Mouse (Mus musculus) neural tube, embryonic 12.5 days (tissue): ENCODE measurements at regions not wholly inside any gene's neighbourhood (a gene's known extent, or its start where the extent isn't known, plus 50 kb on each side); places are given as distances from the start of the nearest gene placed in this dataset.
"Not testable (repeated sequence)": the region's sequence is repeated elsewhere in the genome, so short reads cannot be mapped to it uniquely, and the experiment has no call there.

ENCODE experiments used
- ATAC-seq: fragments of 200-750 bp; cut with Nextera tagmentation; 2 replicates; pipeline ENCODE4 v1.8.0; 2017; ENCODE audit warnings: low read depth, mild to moderate bottlenecking, moderate TSS enrichment, moderate library complexity; ENCODE audit not compliant: low FRiP score
- H3K27ac ChIP-seq: fragments of 300-500 bp; sonication (generic); 2 replicates; pipeline ENCODE4 v1.5.1; 2016
- H3K27me3 ChIP-seq: fragments of 300-500 bp; sonication (generic); replicated peaks from 2 replicates; pipeline ENCODE4 v1.6.1; 2016; ENCODE audit warnings: mild to moderate bottlenecking
- H3K36me3 ChIP-seq: fragments of 300-500 bp; sonication (generic); 2 replicates; pipeline ENCODE4 v1.6.1; 2016; ENCODE audit warnings: mild to moderate bottlenecking
- H3K4me1 ChIP-seq: fragments of 300-500 bp; sonication (generic); 2 replicates; pipeline ENCODE4 v1.6.1; 2016
- H3K4me2 ChIP-seq: fragments of 300-500 bp; sonication (generic); replicated peaks from 2 replicates; pipeline ENCODE4 v1.6.1; 2016; ENCODE audit warnings: mild to moderate bottlenecking
- H3K4me3 ChIP-seq: fragments of 300-500 bp; sonication (generic); 2 replicates; pipeline ENCODE4 v1.5.1; 2016
- H3K9ac ChIP-seq: fragments of 300-500 bp; sonication (generic); 2 replicates; pipeline ENCODE4 v1.6.1; 2016; ENCODE audit warnings: mild to moderate bottlenecking
- H3K9me3 ChIP-seq: fragments of 300-500 bp; sonication (generic); 2 replicates; pipeline ENCODE4 v1.6.1; 2016; ENCODE audit warnings: mild to moderate bottlenecking
- WGBS: fragments of 180-500 bp; shearing (Covaris S2); methylation state at CpG from one replicate; pipeline ENCODE4 v1.1.7; 2016; 5-methylcytosine and 5-hydroxymethylcytosine counted together

DNA sequence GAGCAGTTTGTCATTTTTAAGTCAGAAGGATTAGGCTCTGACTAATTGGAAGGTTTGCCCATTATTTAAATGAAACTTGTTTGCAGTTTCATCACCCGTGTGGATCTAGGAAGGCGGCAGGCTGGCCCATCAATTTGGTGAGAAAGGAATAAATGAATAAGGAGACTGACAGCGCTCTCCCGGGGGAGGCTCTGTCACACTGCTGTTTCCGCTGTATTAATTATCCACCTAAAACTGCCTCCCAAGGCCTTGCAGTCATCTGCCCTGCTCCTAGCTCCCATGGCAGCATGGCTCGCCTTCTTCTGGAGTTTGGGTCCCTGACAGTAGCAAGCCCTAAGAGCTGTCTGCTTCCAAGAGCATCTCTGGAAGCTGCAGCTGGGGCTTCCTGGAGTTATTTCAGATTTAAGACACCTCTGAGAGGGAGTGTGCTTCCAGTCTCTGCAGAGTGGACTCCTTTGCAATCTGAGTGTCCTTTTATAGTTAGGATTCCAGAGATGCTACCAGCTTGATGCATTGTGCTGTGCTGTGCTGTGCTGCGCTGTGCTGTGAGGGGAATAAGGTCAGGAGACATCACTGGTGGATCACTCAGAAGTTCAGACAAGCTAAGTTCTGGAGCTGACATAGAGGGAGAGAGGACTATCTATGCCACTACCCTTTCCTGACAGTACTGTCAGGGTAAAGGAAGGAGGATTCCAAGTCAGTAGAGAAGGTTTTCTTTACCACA, 452.9 kb upstream of the Arid1b start:
- Histone ChIP-seq H3K4me3 (no peak overlapping the region), H3K27me3 (no peaks in the 10 kb centered on the region), H3K4me2 (0 out of 2 replicates have a peak overlapping the region, but pooled peaks have one; percentile 7), H3K36me3 (no peaks in the 10 kb centered on the region), H3K27ac (no peak overlapping the region), H3K9ac (no peak overlapping the region), H3K4me1 (peaks cover 8% of the 10 kb centered on the region), H3K9me3 (no peaks in the 10 kb centered on the region)
- ATAC-seq, result peak; percentile 87
- 30% methylated on average over 7 of the region's 7 CpGs for WGBS

- no peak overlapping the region for H3K9ac ChIP-seq
- H3K4me3 ChIP-seq, result no peak overlapping the region
- no peaks in the 10 kb centered on the region for H3K9me3 ChIP-seq
- no peaks in the 10 kb centered on the region for H3K4me1 ChIP-seq
- no peaks in the 10 kb centered on the region for H3K27me3 ChIP-seq
- ATAC-seq, result no peak
- H3K36me3 ChIP-seq, result no peaks in the 10 kb centered on the region
- no peak overlapping the region for H3K27ac ChIP-seq
- H3K4me2 ChIP-seq, result no peak overlapping the region
- 46% methylated on average over 2 of the region's 2 CpGs for WGBS
Observed at GRCm38 (mm10) chr17:4546579-4546978, 447.6 kb upstream of the Arid1b start.

- not testable (repeated sequence) for H3K4me2 ChIP-seq
- WGBS, result 89% methylated on average over 4 of the region's 4 CpGs
Observed at GRCm38 (mm10) chr17:4553026-4553425, 441.1 kb upstream of the Arid1b start.

GRCm38 (mm10) chr17:4563641-4564040, 430.5 kb upstream of the Arid1b start:
- H3K27me3 ChIP-seq, result no peaks in the 10 kb centered on the region
- no peak overlapping the region for H3K4me3 ChIP-seq
- H3K4me2 ChIP-seq, result no peak overlapping the region
- H3K27ac ChIP-seq, result no peak overlapping the region
- ATAC-seq, result no peak
- no peaks in the 10 kb centered on the region for H3K36me3 ChIP-seq
- H3K9ac ChIP-seq, result no peak overlapping the region
- 84% methylated on average over 3 of the region's 3 CpGs for WGBS
- no peaks in the 10 kb centered on the region for H3K9me3 ChIP-seq
- H3K4me1 ChIP-seq, result no peaks in the 10 kb centered on the region

More at GRCm38 (mm10) chr17:4553026-4553425, 441.1 kb upstream of the Arid1b start:
- not testable (repeated sequence) for H3K27ac ChIP-seq, H3K9ac ChIP-seq, H3K27me3 ChIP-seq, H3K36me3 ChIP-seq, H3K9me3 ChIP-seq, H3K4me3 ChIP-seq, ATAC-seq, H3K4me1 ChIP-seq

DNA sequence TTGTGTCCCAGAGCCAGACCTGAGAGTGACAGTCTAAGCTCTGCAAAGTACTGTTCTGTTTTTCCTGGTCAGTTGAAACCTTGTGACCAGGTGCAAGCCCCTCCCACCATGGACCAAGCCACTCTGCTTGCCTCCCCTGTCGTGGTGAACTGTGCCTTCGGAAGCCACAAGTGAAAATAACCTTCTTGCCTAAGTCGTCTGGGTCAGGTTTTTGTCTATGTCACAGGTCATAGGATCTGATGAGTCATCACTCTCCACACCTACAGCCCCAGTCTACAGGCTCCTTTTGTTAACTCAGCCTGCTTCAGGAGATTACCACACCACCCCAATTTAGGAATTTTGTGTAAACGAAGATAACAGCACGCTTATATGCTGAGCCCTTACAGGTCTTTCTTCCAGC, 417.2 kb upstream of the Arid1b start:
- no peak overlapping the region for H3K4me2 ChIP-seq
- no peaks in the 10 kb centered on the region for H3K27me3 ChIP-seq
- no peaks in the 10 kb centered on the region for H3K36me3 ChIP-seq
- no peak overlapping the region for H3K27ac ChIP-seq
- H3K4me3 ChIP-seq, result no peak overlapping the region
- 73% methylated on average over 5 of the region's 5 CpGs for WGBS
- no peak for ATAC-seq
- H3K9ac ChIP-seq, result no peak overlapping the region
- H3K9me3 ChIP-seq, result no peaks in the 10 kb centered on the region
- H3K4me1 ChIP-seq, result no peaks in the 10 kb centered on the region

DNA sequence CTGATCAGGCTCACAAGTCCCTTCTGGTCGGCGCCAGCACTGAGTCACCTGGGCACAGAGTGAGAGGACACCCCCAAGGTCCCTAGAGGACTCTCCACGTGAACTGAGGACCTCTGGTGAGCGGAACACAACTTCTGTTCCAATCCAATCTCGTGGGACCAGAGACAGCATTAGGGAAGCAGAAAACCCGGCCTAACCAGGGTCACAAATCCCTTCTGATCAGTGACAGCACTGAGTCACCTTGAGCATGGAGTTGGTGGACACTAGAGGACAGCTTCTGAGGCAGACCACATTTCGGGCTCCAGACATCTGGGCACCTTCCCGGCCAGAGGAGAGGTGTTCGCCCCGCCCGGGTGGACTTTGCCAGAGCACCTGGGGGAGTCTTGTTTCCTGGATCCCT, 412.3 kb upstream of the Arid1b start:
- H3K9me3 ChIP-seq, result no peaks in the 10 kb centered on the region
- whole genome bisulfite sequencing, result 92% methylated on average over 11 of the region's 11 CpGs
- no peak overlapping the region for H3K9ac ChIP-seq
- H3K27ac ChIP-seq, result no peak overlapping the region
- H3K4me2 ChIP-seq, result no peak overlapping the region
- no peaks in the 10 kb centered on the region for H3K27me3 ChIP-seq
- H3K4me3 ChIP-seq, result no peak overlapping the region
- no peaks in the 10 kb centered on the region for H3K4me1 ChIP-seq
- H3K36me3 ChIP-seq, result no peaks in the 10 kb centered on the region
- ATAC-seq, result no peak

- Histone ChIP-seq H3K27me3 (no peaks in the 10 kb centered on the region), H3K27ac (no peak overlapping the region), H3K4me1 (no peaks in the 10 kb centered on the region), H3K36me3 (no peaks in the 10 kb centered on the region), H3K9me3 (no peaks in the 10 kb centered on the region), H3K4me3 (no peak overlapping the region), H3K9ac (no peak overlapping the region), H3K4me2 (no peak overlapping the region)
- 91% methylated on average over 8 of the region's 8 CpGs for WGBS
- ATAC-seq, result no peak
Observed at GRCm38 (mm10) chr17:4610481-4610880, 383.7 kb upstream of the Arid1b start.

DNA sequence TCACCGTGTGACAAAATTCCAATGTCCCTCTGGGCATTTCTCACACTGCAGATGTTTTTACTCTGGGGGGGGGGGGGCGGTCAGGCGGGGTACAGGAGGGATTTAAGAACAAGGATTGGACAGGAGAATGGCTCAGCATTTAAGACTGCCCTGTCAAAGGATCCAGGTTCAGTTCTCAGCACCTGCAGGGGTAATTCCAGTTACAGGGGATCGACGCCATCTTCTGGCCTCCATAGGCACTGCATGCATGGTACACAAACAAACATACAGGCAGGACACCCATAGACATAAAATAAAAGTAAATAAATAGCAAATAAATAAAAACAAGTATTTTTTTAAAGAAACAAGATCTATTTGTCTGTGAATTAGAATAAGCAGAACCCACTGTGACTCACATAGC, 383.1 kb upstream of the Arid1b start:
- no peak overlapping the region for H3K4me3 ChIP-seq
- H3K27ac ChIP-seq, result no peak overlapping the region
- no peak overlapping the region for H3K9ac ChIP-seq
- H3K4me2 ChIP-seq, result no peak overlapping the region
- no peak for ATAC-seq
- H3K9me3 ChIP-seq, result no peaks in the 10 kb centered on the region
- no peaks in the 10 kb centered on the region for H3K4me1 ChIP-seq
- 89% methylated on average over 5 of the region's 5 CpGs for WGBS
- no peaks in the 10 kb centered on the region for H3K27me3 ChIP-seq
- no peaks in the 10 kb centered on the region for H3K36me3 ChIP-seq

GRCm38 (mm10) chr17:4611711-4612110, 382.4 kb upstream of the Arid1b start:
- Histone ChIP-seq H3K4me2 (no peak overlapping the region), H3K27ac (no peak overlapping the region), H3K36me3 (no peaks in the 10 kb centered on the region), H3K27me3 (no peaks in the 10 kb centered on the region), H3K9me3 (no peaks in the 10 kb centered on the region), H3K4me3 (no peak overlapping the region), H3K9ac (no peak overlapping the region), H3K4me1 (no peaks in the 10 kb centered on the region)
- ATAC-seq, result no peak
- 77% methylated on average over 2 of the region's 2 CpGs for WGBS

DNA sequence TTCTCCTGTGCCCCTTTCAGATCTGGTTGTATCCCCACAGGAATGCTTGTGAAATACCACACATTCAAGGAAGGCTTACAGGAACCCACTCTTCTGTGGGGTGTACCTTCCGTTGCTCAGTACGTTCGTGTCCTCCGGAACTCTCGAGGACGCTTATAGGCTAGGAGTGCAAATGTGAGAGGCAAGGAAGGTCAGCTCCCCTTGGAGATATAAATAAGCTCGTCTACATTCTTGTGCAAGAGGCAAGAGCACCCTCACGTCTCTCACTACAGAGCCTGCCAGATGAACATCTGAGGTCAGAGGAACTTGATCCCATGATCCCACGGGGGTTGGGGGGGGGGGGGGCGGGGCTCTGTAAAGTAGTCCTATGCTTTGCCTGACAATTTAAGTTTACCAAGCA, 382.0 kb upstream of the Arid1b start:
- Histone ChIP-seq H3K9me3 (no peaks in the 10 kb centered on the region), H3K4me3 (no peak overlapping the region), H3K4me2 (no peak overlapping the region), H3K27ac (no peak overlapping the region), H3K9ac (no peak overlapping the region), H3K27me3 (no peaks in the 10 kb centered on the region), H3K36me3 (no peaks in the 10 kb centered on the region), H3K4me1 (no peaks in the 10 kb centered on the region)
- no peak for ATAC-seq
- WGBS, result 56% methylated on average over 10 of the region's 10 CpGs

- no peak overlapping the region for H3K4me2 ChIP-seq
- H3K36me3 ChIP-seq, result no peaks in the 10 kb centered on the region
- H3K9ac ChIP-seq, result no peak overlapping the region
- no peak overlapping the region for H3K27ac ChIP-seq
- ATAC-seq, result no peak
- H3K4me1 ChIP-seq, result no peaks in the 10 kb centered on the region
- 87% methylated on average over 7 of the region's 7 CpGs for WGBS
- no peaks in the 10 kb centered on the region for H3K9me3 ChIP-seq
- no peak overlapping the region for H3K4me3 ChIP-seq
- H3K27me3 ChIP-seq, result no peaks in the 10 kb centered on the region
Observed at GRCm38 (mm10) chr17:4612741-4613140, 381.4 kb upstream of the Arid1b start.

- Histone ChIP-seq H3K27me3 (no peaks in the 10 kb centered on the region), H3K4me3 (no peak overlapping the region), H3K9ac (no peak overlapping the region), H3K4me2 (no peak overlapping the region), H3K4me1 (no peaks in the 10 kb centered on the region), H3K9me3 (no peaks in the 10 kb centered on the region), H3K36me3 (no peaks in the 10 kb centered on the region), H3K27ac (no peak overlapping the region)
- no peak for ATAC-seq
Observed at GRCm38 (mm10) chr17:4620361-4620760, 373.8 kb upstream of the Arid1b start.

DNA sequence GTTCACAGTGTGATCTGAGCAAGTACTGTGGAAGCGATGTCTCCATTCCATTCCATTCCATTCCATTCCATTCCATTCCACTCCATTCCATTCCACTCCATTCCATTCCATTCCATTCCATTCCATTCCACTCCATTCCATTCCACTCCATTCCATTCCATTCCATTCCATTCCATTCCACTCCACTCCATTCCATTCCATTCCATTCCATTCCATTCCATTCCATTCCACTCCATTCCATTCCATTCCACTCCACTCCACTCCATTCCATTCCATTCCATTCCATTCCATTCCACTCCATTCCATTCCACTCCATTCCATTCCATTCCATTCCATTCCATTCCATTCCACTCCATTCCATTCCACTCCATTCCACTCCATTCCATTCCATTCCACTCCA, 368.0 kb upstream of the Arid1b start:
- not testable (repeated sequence) for H3K9me3 ChIP-seq, H3K4me3 ChIP-seq, H3K4me2 ChIP-seq, H3K9ac ChIP-seq, H3K27me3 ChIP-seq, H3K27ac ChIP-seq, H3K36me3 ChIP-seq, H3K4me1 ChIP-seq, ATAC-seq
- 91% methylated on average over 1 of the region's 1 CpGs for WGBS
